Mouse (Mus musculus) heart, adult 2 months (tissue): ENCODE data around the gene Pes1. TPM values are rescaled to one million over a fixed set of nuclear protein-coding genes. Genes with fewer than 3 reads are reported as not detected.

Experiments
- DNase-seq, 2 experiments: peaks; one replicate each; pipeline ENCODE4 v3.0.0; 2021
- H3K27ac ChIP-seq: fragments of 200-600 bp; 2 replicates; pipeline ENCODE4 v1.8.1; 2022
- H3K27me3 ChIP-seq: fragments of 200-500 bp; 2 replicates; pipeline ENCODE4 v1.6.1; 2012; ENCODE audit warnings: mild to moderate bottlenecking, low read length, inconsistent platforms, mixed read lengths; ENCODE audit not compliant: control insufficient read depth, insufficient read depth
- H3K36me3 ChIP-seq: fragments of 200-500 bp; 2 replicates; pipeline ENCODE4 v1.6.1; 2012; ENCODE audit warnings: low read length, inconsistent platforms; ENCODE audit not compliant: control insufficient read depth, insufficient read depth
- H3K4me1 ChIP-seq: fragments of 200-500 bp; 2 replicates; pipeline ENCODE4 v1.6.1; 2011; ENCODE audit warnings: low read length; ENCODE audit not compliant: control insufficient read depth, insufficient read depth
- H3K4me3 ChIP-seq: fragments of 200-600 bp; 2 replicates; pipeline ENCODE4 v1.8.1; 2022
- H3K79me2 ChIP-seq: fragments of 200-500 bp; replicated peaks from 2 replicates; pipeline ENCODE4 v1.6.1; 2012; ENCODE audit warnings: mild to moderate bottlenecking, inconsistent platforms, low read length, moderate library complexity, mixed read lengths; ENCODE audit not compliant: control insufficient read depth, insufficient read depth
- H3K9ac ChIP-seq: fragments of 200-500 bp; 2 replicates; pipeline ENCODE4 v1.6.1; 2012; ENCODE audit warnings: low read depth, mild to moderate bottlenecking, control low read depth, inconsistent platforms, low read length, mixed read lengths
- CTCF ChIP-seq: fragments of 200-600 bp; IDR thresholded peaks from 2 replicates; pipeline ENCODE4 v1.8.1; 2022; ENCODE audit warnings: antibody characterized with exemption, mild to moderate bottlenecking, moderate library complexity
- EP300 ChIP-seq: fragments of 200-500 bp; IDR thresholded peaks from 2 replicates; pipeline ENCODE4 v1.6.1; 2011; ENCODE audit warnings: low read depth, low read length, control low read depth; ENCODE audit not compliant: insufficient read depth
- POLR2A ChIP-seq: fragments of 200-500 bp; IDR thresholded peaks from 2 replicates; pipeline ENCODE4 v1.6.1; 2011; ENCODE audit warnings: mild to moderate bottlenecking, low read depth, low read length, control low read depth; ENCODE audit not compliant: insufficient read depth
- WGBS: fragments of 180-500 bp; shearing (Covaris S2); methylation state at CpG from one replicate; pipeline ENCODE4 v1.1.7; 2018; 5-methylcytosine and 5-hydroxymethylcytosine counted together
- intact Hi-C: fragments of 180-260 bp; cut with DNase I; formaldehyde crosslinking; loops from one replicate; pipeline ENCODE4 v1.15.1; 2025
- polyA plus RNA-seq: library from polyadenylated mRNA; depleted of rRNA; stranded (reverse); fragments of >200 nt; gene quantifications from 2 replicates; pipeline ENCODE4 v1.2.3, GENCODE M21; 2012
- total RNA-seq, 2 experiments: library from RNA; stranded (reverse); gene quantifications; 2 replicates each; pipeline ENCODE4 v1.2.3; 2021

The Pes1 gene
- total and polyA plus RNA-seq, 3 experiments = 19.4 to 27.3 (median 26.6) TPM

DNA sequence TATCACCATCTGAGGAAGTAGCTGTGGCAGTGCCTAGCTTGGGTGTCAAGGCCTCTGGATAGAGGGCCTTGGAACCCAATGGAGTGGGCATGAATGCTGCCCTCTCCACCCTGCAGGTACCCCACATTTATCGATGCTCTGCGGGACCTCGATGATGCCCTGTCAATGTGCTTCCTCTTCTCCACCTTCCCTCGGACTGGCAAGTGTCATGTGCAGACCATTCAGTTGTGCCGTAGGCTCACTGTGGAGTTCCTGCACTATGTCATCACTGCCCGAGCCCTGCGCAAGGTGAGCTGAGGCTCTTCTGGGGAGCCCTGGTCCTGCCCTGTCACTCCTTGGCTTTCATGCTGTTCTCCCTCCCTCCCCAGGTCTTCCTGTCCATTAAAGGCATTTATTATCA is 9.3 kb downstream of the Pes1 start:
- WGBS = 92% methylated on average over 7 of the region's 7 CpGs
- DNase-seq = no peak
- Histone ChIP-seq H3K4me3 (no peak overlapping the region), H3K27ac (no peak overlapping the region), H3K79me2 (no peaks in the 10 kb centered on the region), H3K27me3 (no peaks in the 10 kb centered on the region), H3K4me1 (no peaks in the 10 kb centered on the region), H3K9ac (no peak overlapping the region), H3K36me3 (no peaks in the 10 kb centered on the region)
- intact Hi-C loops = no loop called here
- no peak for TF ChIP-seq POLR2A
- no peak for TF ChIP-seq EP300
- TF ChIP-seq CTCF = no peak

DNA sequence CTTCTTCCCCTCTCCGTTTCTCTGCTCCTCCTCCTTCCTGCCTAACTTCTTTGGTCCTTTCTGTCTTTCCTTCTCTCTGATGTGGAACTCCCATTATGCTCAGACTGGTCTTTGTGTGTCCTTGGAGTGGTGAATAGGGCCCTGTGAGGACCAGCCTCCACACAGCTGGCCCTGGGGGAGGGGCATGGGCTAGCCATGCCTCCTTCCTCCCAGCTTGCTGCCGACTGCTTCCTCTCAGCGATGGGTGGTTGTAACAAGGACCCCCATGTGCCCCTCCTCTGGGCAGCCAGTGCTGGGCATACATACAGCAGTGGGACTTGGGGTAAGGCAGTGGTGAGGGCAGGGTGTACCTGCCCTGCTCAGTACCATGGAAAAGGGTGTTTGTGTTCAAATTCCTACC is 10.5 kb downstream of the Pes1 start:
- H3K27me3 ChIP-seq = no peaks in the 10 kb centered on the region
- intact Hi-C loops = no loop called here
- no peaks in the 10 kb centered on the region for H3K36me3 ChIP-seq
- no peaks in the 10 kb centered on the region for H3K4me1 ChIP-seq
- no peak overlapping the region for H3K9ac ChIP-seq
- TF ChIP-seq POLR2A = no peak
- TF ChIP-seq CTCF = no peak
- TF ChIP-seq EP300 = no peak
- 73% methylated on average over 3 of the region's 3 CpGs for WGBS
- H3K27ac ChIP-seq = no peak overlapping the region
- no peak overlapping the region for H3K4me3 ChIP-seq
- DNase-seq = no peak
- H3K79me2 ChIP-seq = no peaks in the 10 kb centered on the region

DNA sequence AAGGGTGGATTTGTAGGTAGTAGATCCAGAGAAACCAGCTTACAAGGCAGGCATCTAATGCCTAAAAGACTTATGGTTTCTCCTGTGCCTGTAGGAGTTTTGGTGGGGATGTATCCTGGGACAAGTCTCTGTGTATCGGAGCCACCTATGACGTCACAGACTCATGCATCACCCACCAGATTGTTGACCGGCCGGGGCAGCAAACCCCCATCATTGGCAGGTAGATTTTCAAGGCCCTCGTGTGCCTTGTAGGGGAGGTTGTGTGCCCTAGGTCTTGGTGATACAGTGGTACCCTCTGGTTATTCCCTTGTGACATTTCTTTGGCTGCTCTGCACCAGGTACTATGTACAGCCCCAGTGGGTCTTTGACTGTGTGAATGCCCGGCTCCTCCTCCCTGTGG is 12.9 kb downstream of the Pes1 start, which contains the start of gene 4930556J24Rik:
Gene 4930556J24Rik (minus strand): TSS at position 101 of the 400 bp plus-strand sequence.
- Histone ChIP-seq H3K79me2 (no peaks in the 10 kb centered on the region), H3K27me3 (no peaks in the 10 kb centered on the region), H3K4me3 (no peak within 1 kb of the TSS), H3K27ac (no peak within 1 kb of the TSS), H3K9ac (no peak within 1 kb of the TSS), H3K36me3 (no peaks in the 10 kb centered on the region), H3K4me1 (peaks cover 2% of the 10 kb centered on the region; the same call in 1 of the 2 replicates)
- WGBS = 97% methylated on average over 6 of the region's 6 CpGs
- intact Hi-C loops = no loop called here
- TF ChIP-seq POLR2A = no peak
- no peak for TF ChIP-seq CTCF
- no peak for TF ChIP-seq EP300
- no peak for DNase-seq

DNA sequence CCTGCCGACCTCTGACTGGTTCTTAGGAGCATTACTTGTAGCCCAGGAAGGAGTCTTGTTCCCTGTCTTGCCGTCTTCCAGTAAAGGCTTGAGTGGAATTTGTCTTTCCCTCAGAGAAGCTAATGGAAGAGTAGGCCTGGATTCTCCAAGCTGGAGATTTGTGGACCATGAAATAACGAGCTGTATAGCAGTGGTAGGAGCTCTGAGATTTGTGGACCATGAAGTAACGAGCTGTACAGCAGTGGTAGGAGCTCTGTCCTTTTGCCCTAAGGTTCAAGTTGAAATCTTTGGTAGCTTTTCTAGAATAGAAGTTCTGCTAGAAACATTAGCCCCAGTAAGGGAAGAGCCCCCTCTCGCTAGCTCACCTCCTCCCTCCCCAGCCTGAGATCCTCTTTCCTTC is 14.6 kb downstream of the Pes1 start:
- DNase-seq = no peak
- H3K27me3 ChIP-seq = no peaks in the 10 kb centered on the region
- no peak overlapping the region for H3K4me3 ChIP-seq
- intact Hi-C loops = no loop called here
- H3K79me2 ChIP-seq = no peaks in the 10 kb centered on the region
- H3K36me3 ChIP-seq = no peaks in the 10 kb centered on the region
- H3K9ac ChIP-seq = no peak overlapping the region
- no peak for TF ChIP-seq CTCF
- no peak for TF ChIP-seq EP300
- no peak for TF ChIP-seq POLR2A
- 93% methylated on average over 5 of the region's 5 CpGs for WGBS
- H3K27ac ChIP-seq = no peak overlapping the region
- peaks cover 2% of the 10 kb centered on the region; the same call in 1 of the 2 replicates for H3K4me1 ChIP-seq

DNA sequence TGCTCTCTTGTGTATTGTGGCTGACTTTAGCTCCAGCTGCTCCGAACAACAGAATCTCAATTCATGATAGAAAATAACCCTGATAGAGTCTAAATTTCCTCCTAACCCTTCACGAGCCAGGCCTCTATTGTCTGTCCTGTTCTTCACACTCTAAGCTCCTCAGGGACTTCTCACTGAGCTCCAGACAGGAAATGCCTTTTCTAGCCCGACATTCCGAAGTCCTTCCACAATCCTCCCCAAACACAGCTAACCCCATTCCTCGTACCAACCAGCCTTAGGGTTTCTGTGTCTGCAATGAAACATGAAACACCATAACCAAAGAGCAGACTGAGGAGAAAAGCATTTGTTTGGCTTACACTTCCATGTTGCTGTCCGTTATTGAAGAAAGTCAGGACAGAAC is 17.8 kb downstream of the Pes1 start:
- Histone ChIP-seq H3K4me3 (no peak overlapping the region), H3K36me3 (no peaks in the 10 kb centered on the region), H3K9ac (no peak overlapping the region), H3K4me1 (peaks cover 2% of the 10 kb centered on the region; the same call in 1 of the 2 replicates), H3K27ac (no peak overlapping the region), H3K79me2 (no peaks in the 10 kb centered on the region), H3K27me3 (no peaks in the 10 kb centered on the region)
- DNase-seq = no peak
- WGBS = 23% methylated on average over 6 of the region's 6 CpGs
- TF ChIP-seq CTCF (no peak), POLR2A (no peak), EP300 (no peak)
- intact Hi-C loops = no loop called here

DNA sequence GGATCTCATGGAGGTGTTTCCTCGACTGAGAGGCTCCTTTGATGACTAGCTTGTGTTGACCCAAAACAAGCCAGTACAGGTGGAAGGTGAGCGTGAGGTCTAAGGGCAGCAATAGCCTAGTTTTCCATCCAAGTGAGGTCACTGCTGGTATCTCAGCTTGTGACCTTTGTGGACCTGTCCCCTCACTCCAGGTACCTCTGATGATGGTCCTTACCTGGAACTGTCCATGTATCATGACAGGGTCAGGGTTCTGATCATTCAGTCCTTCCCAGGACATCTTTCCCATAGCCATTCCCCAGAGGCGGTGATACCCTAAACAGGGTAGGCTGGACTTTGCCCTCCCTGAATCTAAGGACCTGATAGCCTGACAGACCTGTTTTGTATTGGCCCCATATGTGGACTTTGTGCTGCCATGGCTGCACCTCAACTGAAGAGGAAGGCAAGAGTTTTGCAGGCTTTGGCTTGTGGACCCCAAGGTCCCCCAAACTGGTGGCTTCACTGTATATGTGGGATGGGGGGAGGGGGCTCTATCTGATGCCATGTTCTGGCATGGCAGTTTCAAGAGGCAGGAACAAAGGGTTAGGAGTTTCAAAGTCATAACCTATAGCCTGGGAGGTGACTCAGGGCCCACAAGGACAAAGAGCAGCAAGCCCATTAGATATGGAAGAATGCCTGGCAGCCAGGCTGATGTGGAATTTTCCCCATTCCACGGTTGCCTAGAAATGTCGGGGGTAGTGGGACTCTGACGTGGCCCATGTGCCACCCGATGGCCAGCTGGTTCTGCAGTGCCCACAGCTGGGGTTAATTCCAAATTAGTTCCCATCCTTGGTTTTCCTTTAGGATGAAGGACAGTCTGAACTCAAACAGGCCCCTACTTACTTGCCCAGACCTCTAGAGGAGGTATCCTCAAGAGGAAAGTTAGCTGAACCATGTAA is 18.8 kb downstream of the Pes1 start:
- H3K27ac ChIP-seq = no peak overlapping the region

More for the DNA sequence above, 18.8 kb downstream of the Pes1 start:
- Histone ChIP-seq H3K36me3 (no peaks in the 10 kb centered on the region), H3K27me3 (no peaks in the 10 kb centered on the region), H3K4me3 (no peak overlapping the region), H3K9ac (no peak overlapping the region), H3K4me1 (peaks cover 2% of the 10 kb centered on the region; the same call in 1 of the 2 replicates), H3K79me2 (no peaks in the 10 kb centered on the region)
- DNase-seq = no peak
- intact Hi-C loops = no loop called here
- 61% methylated on average over 7 of the region's 7 CpGs for WGBS
- TF ChIP-seq CTCF (no peak), EP300 (no peak), POLR2A (no peak)
